Mouse (Mus musculus) hindbrain, embryonic 12.5 days (tissue): Measurements from ENCODE around the gene Ifi213. TPM values are rescaled to one million over a fixed set of nuclear protein-coding genes. Genes with fewer than 3 reads are reported as not detected.
"Not testable (repeated sequence)": the region's sequence is repeated elsewhere in the genome, so short reads cannot be mapped to it uniquely, and the experiment has no call there.

ENCODE experiments used
- ATAC-seq: fragments of 200-750 bp; cut with Nextera tagmentation; 2 replicates; pipeline ENCODE4 v1.8.0; 2017; ENCODE audit warnings: moderate TSS enrichment; ENCODE audit not compliant: low FRiP score
- H3K27ac ChIP-seq: fragments of 300-500 bp; sonication (generic); 2 replicates; pipeline ENCODE4 v1.5.1; 2016; ENCODE audit warnings: mild to moderate bottlenecking
- H3K27me3 ChIP-seq: fragments of 300-500 bp; sonication (generic); 2 replicates; pipeline ENCODE4 v1.6.1; 2016; ENCODE audit warnings: mild to moderate bottlenecking
- H3K36me3 ChIP-seq: fragments of 300-500 bp; sonication (generic); 2 replicates; pipeline ENCODE4 v1.6.1; 2016; ENCODE audit warnings: mild to moderate bottlenecking
- H3K4me1 ChIP-seq: fragments of 300-500 bp; sonication (generic); 2 replicates; pipeline ENCODE4 v1.6.1; 2016
- H3K4me2 ChIP-seq: fragments of 300-500 bp; sonication (generic); replicated peaks from 2 replicates; pipeline ENCODE4 v1.6.1; 2016; ENCODE audit warnings: mild to moderate bottlenecking
- H3K4me3 ChIP-seq: fragments of 300-500 bp; sonication (generic); 2 replicates; pipeline ENCODE4 v1.5.1; 2016; ENCODE audit warnings: mild to moderate bottlenecking
- H3K9ac ChIP-seq: fragments of 300-500 bp; sonication (generic); 2 replicates; pipeline ENCODE4 v1.6.1; 2016; ENCODE audit warnings: mild to moderate bottlenecking, moderate library complexity
- H3K9me3 ChIP-seq: fragments of 300-500 bp; sonication (generic); replicated peaks from 2 replicates; pipeline ENCODE4 v1.6.1; 2016; ENCODE audit warnings: mild to moderate bottlenecking
- WGBS: fragments of 180-500 bp; shearing (Covaris S2); methylation state at CpG from one replicate; pipeline ENCODE4 v1.1.7; 2016; 5-methylcytosine and 5-hydroxymethylcytosine counted together
- polyA plus RNA-seq: library from polyadenylated mRNA; unstranded; fragments of >200 nt; fragmentation: Nextera tagmentation; extraction: Ambion mirVana; gene quantifications from 2 replicates; pipeline ENCODE4 v1.2.1, GENCODE M21; 2016

Ifi213 gene
- polyA plus RNA-seq = not detected in 2 replicates

DNA sequence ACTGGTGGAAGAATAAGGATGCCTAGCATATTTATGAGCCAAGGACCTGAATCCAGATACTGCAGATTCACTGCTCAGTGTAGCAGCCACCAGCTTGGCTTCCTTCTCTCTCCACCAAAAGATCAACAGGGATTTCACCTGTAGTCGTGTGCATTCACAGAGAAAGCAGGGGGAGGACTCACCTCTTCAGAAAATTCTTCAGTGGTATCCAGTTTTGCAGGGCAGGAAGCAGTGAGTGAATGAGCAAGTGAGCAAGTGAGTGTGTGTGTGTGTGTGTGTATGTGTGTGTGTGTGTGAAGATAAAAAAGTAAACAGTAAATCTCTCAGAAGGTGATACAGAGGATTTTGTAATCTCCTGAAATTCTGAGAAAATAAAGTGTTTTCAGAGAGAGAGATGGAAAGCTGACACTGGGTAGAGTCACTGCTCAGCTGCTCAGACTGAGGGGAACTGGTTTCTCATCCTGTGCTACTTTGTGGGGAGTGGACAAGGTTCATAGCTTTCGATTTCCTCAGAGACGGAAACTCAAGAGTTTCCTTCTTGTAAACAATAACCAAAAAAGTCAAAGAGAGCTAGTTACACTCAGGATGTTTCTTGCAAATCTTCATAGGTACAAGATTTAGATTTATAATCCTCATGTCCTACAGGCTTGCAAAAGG, at the start of gene Ifi213:
Gene Ifi213 (minus strand): TSS at position 437 of the 657 bp plus-strand sequence.
- not testable (repeated sequence) for H3K36me3 ChIP-seq, H3K27ac ChIP-seq, H3K27me3 ChIP-seq, H3K9ac ChIP-seq, ATAC-seq, H3K4me3 ChIP-seq, H3K4me1 ChIP-seq, H3K4me2 ChIP-seq, H3K9me3 ChIP-seq
- 82% methylated on average over 3 of the region's 3 CpGs for WGBS

DNA sequence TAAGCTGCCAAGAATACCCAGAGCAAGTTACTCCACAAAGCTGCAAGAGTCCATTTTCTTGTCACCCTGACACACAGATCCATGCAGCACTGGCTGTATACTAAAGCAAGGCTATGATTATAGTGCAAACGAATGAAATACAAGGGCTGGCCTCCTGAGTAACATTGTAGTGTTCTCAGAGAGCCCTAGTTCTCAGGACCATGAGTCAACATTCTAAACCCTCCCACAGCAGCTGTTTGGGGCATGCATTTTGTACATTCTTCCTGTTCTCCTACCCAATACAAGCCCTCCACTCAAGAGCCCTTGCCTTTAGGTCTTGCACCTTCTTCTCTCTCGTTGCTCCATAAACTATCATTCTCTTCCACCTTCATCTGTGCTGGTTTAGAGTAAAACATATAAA, 46.3 kb upstream of the Ifi213 start:
- Histone ChIP-seq H3K9me3 (no peaks in the 10 kb centered on the region), H3K4me2 (no peak overlapping the region), H3K4me3 (no peak overlapping the region), H3K4me1 (no peaks in the 10 kb centered on the region), H3K9ac (no peak overlapping the region), H3K27ac (no peak overlapping the region), H3K27me3 (no peaks in the 10 kb centered on the region), H3K36me3 (no peaks in the 10 kb centered on the region)
- 83% methylated on average over 2 of the region's 2 CpGs for WGBS
- no peak for ATAC-seq

- 89% methylated on average over 5 of the region's 5 CpGs for WGBS
- Histone ChIP-seq H3K4me2 (no peak overlapping the region), H3K4me1 (no peaks in the 10 kb centered on the region), H3K9me3 (no peaks in the 10 kb centered on the region), H3K36me3 (no peaks in the 10 kb centered on the region), H3K4me3 (no peak overlapping the region), H3K9ac (no peak overlapping the region), H3K27me3 (no peaks in the 10 kb centered on the region), H3K27ac (no peak overlapping the region)
- ATAC-seq = no peak
Measured at GRCm38 (mm10) chr1:173633969-173634645, 35.0 kb upstream of the Ifi213 start.

DNA sequence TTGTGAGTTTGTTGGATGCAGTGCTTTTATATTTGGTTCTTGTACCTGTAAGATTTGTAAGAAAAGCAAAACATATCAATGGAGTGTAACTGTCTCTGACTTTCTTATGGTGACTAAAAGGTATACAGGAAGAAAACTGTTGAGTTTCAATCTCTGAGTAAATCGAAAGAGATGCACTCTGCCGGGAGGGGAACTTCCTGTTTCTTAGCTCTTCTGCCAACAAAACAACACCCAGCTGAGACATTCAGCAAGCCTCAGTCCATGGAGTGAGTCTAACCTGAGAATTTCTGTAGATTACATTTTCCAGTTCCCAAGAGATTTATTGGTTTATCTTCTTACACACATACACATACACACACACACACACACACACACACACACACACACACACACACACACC, 31.5 kb upstream of the Ifi213 start, which contains the start of gene Ifi209:
Gene Ifi209 (plus strand): TSS at position 296 of the 400 bp plus-strand sequence.
- not testable (repeated sequence) for H3K27ac ChIP-seq, H3K9me3 ChIP-seq, ATAC-seq, H3K4me2 ChIP-seq, H3K4me1 ChIP-seq, H3K36me3 ChIP-seq, H3K9ac ChIP-seq, H3K4me3 ChIP-seq, H3K27me3 ChIP-seq
- 84% methylated on average over 2 of the region's 2 CpGs for WGBS

- no peak overlapping the region for H3K4me2 ChIP-seq
- no peaks in the 10 kb centered on the region for H3K9me3 ChIP-seq
- 71% methylated on average over 2 of the region's 2 CpGs for WGBS
- ATAC-seq = no peak
- H3K9ac ChIP-seq = no peak overlapping the region
- no peaks in the 10 kb centered on the region for H3K4me1 ChIP-seq
- H3K27me3 ChIP-seq = no peaks in the 10 kb centered on the region
- H3K4me3 ChIP-seq = no peak overlapping the region
- no peaks in the 10 kb centered on the region for H3K36me3 ChIP-seq
- H3K27ac ChIP-seq = no peak overlapping the region
Measured at GRCm38 (mm10) chr1:173626686-173627085, 27.6 kb upstream of the Ifi213 start.

- Histone ChIP-seq H3K36me3 (no peaks in the 10 kb centered on the region), H3K9me3 (no peaks in the 10 kb centered on the region), H3K4me2 (no peak overlapping the region), H3K9ac (no peak overlapping the region), H3K27me3 (no peaks in the 10 kb centered on the region), H3K4me1 (no peaks in the 10 kb centered on the region), H3K4me3 (no peak overlapping the region), H3K27ac (no peak overlapping the region)
- no peak for ATAC-seq
- WGBS = 88% methylated on average over 2 of the region's 2 CpGs
Measured at GRCm38 (mm10) chr1:173624052-173624451, 25.0 kb upstream of the Ifi213 start.

GRCm38 (mm10) chr1:173622216-173622615, 23.1 kb upstream of the Ifi213 start:
- H3K9me3 ChIP-seq, ATAC-seq, H3K4me2 ChIP-seq, H3K4me1 ChIP-seq, H3K36me3 ChIP-seq, H3K9ac ChIP-seq, H3K4me3 ChIP-seq, H3K27me3 ChIP-seq, H3K27ac ChIP-seq: not testable (repeated sequence)
- WGBS = 86% methylated on average over 2 of the region's 2 CpGs

DNA sequence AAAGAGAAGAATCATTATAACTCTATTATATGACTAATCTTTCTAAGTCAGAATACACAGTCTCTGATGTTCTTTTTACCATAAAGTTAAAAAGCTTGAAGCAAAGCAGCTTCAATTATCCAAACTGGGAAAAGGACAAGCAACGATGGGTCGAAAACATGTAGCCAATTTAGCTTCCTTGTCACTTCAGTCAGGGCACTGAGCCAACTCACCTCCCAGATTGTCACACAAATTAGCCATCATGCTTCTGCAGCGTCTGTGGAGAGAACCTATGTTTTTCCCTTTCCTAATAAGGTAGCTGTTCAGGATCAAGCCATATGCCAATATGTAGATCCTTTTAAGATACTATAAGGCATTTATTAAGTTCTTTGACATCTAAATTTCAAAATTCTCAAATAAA, 11.2 kb upstream of the Ifi213 start:
- H3K4me3 ChIP-seq, H3K27ac ChIP-seq, H3K4me2 ChIP-seq, H3K9me3 ChIP-seq, H3K4me1 ChIP-seq, ATAC-seq, H3K27me3 ChIP-seq, H3K9ac ChIP-seq, H3K36me3 ChIP-seq: not testable (repeated sequence)
- WGBS = 87% methylated on average over 3 of the region's 3 CpGs

- H3K27me3 ChIP-seq, H3K9ac ChIP-seq, H3K4me3 ChIP-seq, ATAC-seq, H3K9me3 ChIP-seq, H3K36me3 ChIP-seq, H3K4me2 ChIP-seq, H3K4me1 ChIP-seq, H3K27ac ChIP-seq: not testable (repeated sequence)
- WGBS = 90% methylated on average over 2 of the region's 2 CpGs
Measured at GRCm38 (mm10) chr1:173589698-173590097, 9.4 kb downstream of the Ifi213 start.

- Histone ChIP-seq H3K4me3 (no peak overlapping the region), H3K9ac (no peak overlapping the region), H3K27ac (no peak overlapping the region), H3K4me2 (no peak overlapping the region), H3K36me3 (no peaks in the 10 kb centered on the region), H3K4me1 (no peaks in the 10 kb centered on the region), H3K27me3 (no peaks in the 10 kb centered on the region), H3K9me3 (peaks cover 26% of the 10 kb centered on the region)
- 94% methylated on average over 26 of the region's 26 CpGs for WGBS
- ATAC-seq = no peak
Measured at GRCm38 (mm10) chr1:173579921-173580585, 19.0 kb downstream of the Ifi213 start.

DNA sequence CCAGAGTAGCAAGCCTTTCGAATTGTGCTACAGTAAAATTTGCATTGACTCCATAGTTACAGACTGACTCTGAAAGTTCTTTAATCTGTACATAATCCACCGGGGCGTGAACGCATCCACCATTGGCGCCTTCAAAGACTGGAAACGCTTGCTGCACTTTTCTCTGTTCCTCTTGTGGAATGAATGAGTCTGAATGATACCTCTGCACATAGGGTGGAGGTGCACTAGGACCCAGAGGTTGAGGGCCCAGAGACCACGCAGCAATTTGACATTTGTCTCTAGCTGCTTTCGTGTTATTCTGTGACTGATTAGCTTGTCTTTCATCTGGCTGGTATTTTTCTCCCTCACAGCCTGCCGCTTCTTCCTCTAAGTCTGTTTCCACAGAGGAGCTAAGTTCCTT, 20.0 kb downstream of the Ifi213 start:
- H3K4me1 ChIP-seq = no peaks in the 10 kb centered on the region
- no peak overlapping the region for H3K27ac ChIP-seq
- no peak overlapping the region for H3K4me3 ChIP-seq
- no peak for ATAC-seq
- H3K4me2 ChIP-seq = no peak overlapping the region
- no peaks in the 10 kb centered on the region for H3K36me3 ChIP-seq
- no peaks in the 10 kb centered on the region for H3K27me3 ChIP-seq
- WGBS = 93% methylated on average over 9 of the region's 9 CpGs
- H3K9ac ChIP-seq = no peak overlapping the region
- peaks cover 26% of the 10 kb centered on the region for H3K9me3 ChIP-seq

GRCm38 (mm10) chr1:173550491-173551050, 48.5 kb downstream of the Ifi213 start:
- ATAC-seq, H3K4me2 ChIP-seq, H3K27ac ChIP-seq, H3K9me3 ChIP-seq, H3K4me3 ChIP-seq, H3K27me3 ChIP-seq, H3K4me1 ChIP-seq, H3K9ac ChIP-seq, H3K36me3 ChIP-seq: not testable (repeated sequence)
- 74% methylated on average over 5 of the region's 5 CpGs for WGBS
